Mouse (Mus musculus) kidney, postnatal 14 days (tissue): Measurements from ENCODE around the gene Stx8.

ENCODE experiments used
- DNase-seq: peaks from one replicate; pipeline ENCODE4 v3.0.0; 2022; ENCODE audit warnings: mixed read lengths

Stx8 gene

GRCm38 (mm10) chr11:68091975-68092759, 126.2 kb downstream of the Stx8 start:
- DNase-seq = no peak

- no peak for DNase-seq
Observed at GRCm38 (mm10) chr11:68101598-68101997, 135.6 kb downstream of the Stx8 start.

- no peak for DNase-seq
Observed at GRCm38 (mm10) chr11:68103480-68103879, 137.5 kb downstream of the Stx8 start.

- DNase-seq = no peak
Observed at GRCm38 (mm10) chr11:68106053-68106452, 140.1 kb downstream of the Stx8 start.

- no peak for DNase-seq
Observed at GRCm38 (mm10) chr11:68113454-68114100, 147.6 kb downstream of the Stx8 start.

- DNase-seq = peak; percentile 12
Observed at GRCm38 (mm10) chr11:68114202-68114601, 148.2 kb downstream of the Stx8 start.

GRCm38 (mm10) chr11:68116157-68116556, 150.2 kb downstream of the Stx8 start:
- DNase-seq = no peak

GRCm38 (mm10) chr11:68117878-68118660, 152.1 kb downstream of the Stx8 start:
- DNase-seq = no peak

- no peak for DNase-seq
Observed at GRCm38 (mm10) chr11:68118679-68119078, 152.7 kb downstream of the Stx8 start.

GRCm38 (mm10) chr11:68119136-68119535, 153.1 kb downstream of the Stx8 start:
- no peak for DNase-seq

- no peak for DNase-seq
Observed at GRCm38 (mm10) chr11:68121260-68121659, 155.3 kb downstream of the Stx8 start.

GRCm38 (mm10) chr11:68121660-68122059, 155.7 kb downstream of the Stx8 start:
- DNase-seq = no peak

- no peak for DNase-seq
Observed at GRCm38 (mm10) chr11:68126071-68126470, 160.1 kb downstream of the Stx8 start.

- no peak for DNase-seq
Observed at GRCm38 (mm10) chr11:68134494-68134893, 168.5 kb downstream of the Stx8 start.

- no peak for DNase-seq
Observed at GRCm38 (mm10) chr11:68135350-68135749, 169.4 kb downstream of the Stx8 start.

- peak; percentile 25 for DNase-seq
Observed at GRCm38 (mm10) chr11:68136687-68137086, 170.7 kb downstream of the Stx8 start.

GRCm38 (mm10) chr11:68142296-68142695, 176.3 kb downstream of the Stx8 start:
- DNase-seq = no peak

GRCm38 (mm10) chr11:68144235-68145065, 178.5 kb downstream of the Stx8 start:
- DNase-seq = no peak

GRCm38 (mm10) chr11:68145066-68145585, 179.1 kb downstream of the Stx8 start:
- no peak for DNase-seq

- no peak for DNase-seq
Observed at GRCm38 (mm10) chr11:68145586-68146455, 179.8 kb downstream of the Stx8 start.

GRCm38 (mm10) chr11:68146456-68146851, 180.5 kb downstream of the Stx8 start:
- no peak for DNase-seq
